Mouse (Mus musculus) heart, adult 2 months (tissue): ENCODE results near the gene Hist1h4b. TPM values are rescaled to one million over a fixed set of nuclear protein-coding genes. Genes with fewer than 3 reads are reported as not detected.
A peak's percentile ranks its signal among the peaks of the same experiment; 100 is the strongest.
"Not testable (repeated sequence)": the region's sequence is repeated elsewhere in the genome, so short reads cannot be mapped to it uniquely, and the experiment has no call there.

Experiments used
- DNase-seq, 2 experiments: peaks; one replicate each; pipeline ENCODE4 v3.0.0; 2021
- H3K27ac ChIP-seq: fragments of 200-600 bp; 2 replicates; pipeline ENCODE4 v1.8.1; 2022
- H3K27me3 ChIP-seq: fragments of 200-500 bp; 2 replicates; pipeline ENCODE4 v1.6.1; 2012; ENCODE audit warnings: mild to moderate bottlenecking, low read length, inconsistent platforms, mixed read lengths; ENCODE audit not compliant: control insufficient read depth, insufficient read depth
- H3K36me3 ChIP-seq: fragments of 200-500 bp; 2 replicates; pipeline ENCODE4 v1.6.1; 2012; ENCODE audit warnings: low read length, inconsistent platforms; ENCODE audit not compliant: control insufficient read depth, insufficient read depth
- H3K4me1 ChIP-seq: fragments of 200-500 bp; 2 replicates; pipeline ENCODE4 v1.6.1; 2011; ENCODE audit warnings: low read length; ENCODE audit not compliant: control insufficient read depth, insufficient read depth
- H3K4me3 ChIP-seq: fragments of 200-600 bp; 2 replicates; pipeline ENCODE4 v1.8.1; 2022
- H3K79me2 ChIP-seq: fragments of 200-500 bp; replicated peaks from 2 replicates; pipeline ENCODE4 v1.6.1; 2012; ENCODE audit warnings: mild to moderate bottlenecking, inconsistent platforms, low read length, moderate library complexity, mixed read lengths; ENCODE audit not compliant: control insufficient read depth, insufficient read depth
- H3K9ac ChIP-seq: fragments of 200-500 bp; 2 replicates; pipeline ENCODE4 v1.6.1; 2012; ENCODE audit warnings: low read depth, mild to moderate bottlenecking, control low read depth, inconsistent platforms, low read length, mixed read lengths
- CTCF ChIP-seq: fragments of 200-600 bp; IDR thresholded peaks from 2 replicates; pipeline ENCODE4 v1.8.1; 2022; ENCODE audit warnings: antibody characterized with exemption, mild to moderate bottlenecking, moderate library complexity
- EP300 ChIP-seq: fragments of 200-500 bp; IDR thresholded peaks from 2 replicates; pipeline ENCODE4 v1.6.1; 2011; ENCODE audit warnings: low read depth, low read length, control low read depth; ENCODE audit not compliant: insufficient read depth
- POLR2A ChIP-seq: fragments of 200-500 bp; IDR thresholded peaks from 2 replicates; pipeline ENCODE4 v1.6.1; 2011; ENCODE audit warnings: mild to moderate bottlenecking, low read depth, low read length, control low read depth; ENCODE audit not compliant: insufficient read depth
- WGBS: fragments of 180-500 bp; shearing (Covaris S2); methylation state at CpG from one replicate; pipeline ENCODE4 v1.1.7; 2018; 5-methylcytosine and 5-hydroxymethylcytosine counted together
- intact Hi-C: fragments of 180-260 bp; cut with DNase I; formaldehyde crosslinking; loops from one replicate; pipeline ENCODE4 v1.15.1; 2025
- polyA plus RNA-seq: library from polyadenylated mRNA; depleted of rRNA; stranded (reverse); fragments of >200 nt; gene quantifications from 2 replicates; pipeline ENCODE4 v1.2.3, GENCODE M21; 2012
- total RNA-seq, 2 experiments: library from RNA; stranded (reverse); gene quantifications; 2 replicates each; pipeline ENCODE4 v1.2.3; 2021

Gene Hist1h4b
- total and polyA plus RNA-seq, 3 experiments: 1.1 to 11.3 (median 4.9) TPM

- peak; percentile 69 to 73 for DNase-seq
- Histone ChIP-seq H3K27ac (peak within 1 kb of the TSS; percentile 76), H3K9ac (peak within 1 kb of the TSS; percentile 68), H3K4me3 (peak within 1 kb of the TSS; percentile 66)
- intact Hi-C loops: loop anchor here (5.0 to 10.0 kb wide), 2 partner anchors 340 to 397 kb away; partner anchors contain the start of genes Abt1 and Zfp322a
- TF ChIP-seq POLR2A: peak; percentile 76
- not testable (repeated sequence) for H3K36me3 ChIP-seq, H3K27me3 ChIP-seq, H3K4me1 ChIP-seq, H3K79me2 ChIP-seq
- WGBS: 1% methylated on average over 32 of the region's 52 CpGs
These were observed 5.3 kb downstream of the Hist1h4b start, which contains the start of gene Hist1h3a for GRCm38 (mm10) chr13:23761871-23762821. Gene Hist1h3a, minus strand, starts transcription at chr13:23762386.

DNA sequence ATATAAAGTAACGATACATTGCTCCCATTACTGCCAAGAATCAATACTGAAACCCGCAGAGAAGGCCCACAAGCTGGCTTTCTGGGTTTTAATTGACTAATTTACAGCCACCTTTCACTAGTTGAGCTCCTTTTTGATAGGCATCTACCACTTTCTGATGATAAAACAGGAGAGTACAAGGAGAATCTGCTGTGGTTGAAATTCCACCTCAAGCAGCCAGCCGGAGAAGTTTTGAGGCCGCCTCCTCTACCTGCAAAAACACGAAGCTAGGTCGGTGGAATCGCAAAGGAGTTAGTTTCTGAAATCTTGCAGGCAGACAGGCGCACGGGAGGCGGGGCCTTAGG is 6.4 kb downstream of the Hist1h4b start:
- Histone ChIP-seq H3K79me2 (no peaks in the 10 kb centered on the region), H3K36me3 (peaks cover 2% of the 10 kb centered on the region), H3K27me3 (no peaks in the 10 kb centered on the region), H3K4me3 (peak overlapping the region; percentile 66), H3K4me1 (no peaks in the 10 kb centered on the region), H3K9ac (no peak overlapping the region), H3K27ac (peak overlapping the region; percentile 30; the same call in 1 of the 2 replicates)
- DNase-seq: no peak
- intact Hi-C loops: loop anchor here (5.0 to 10.0 kb wide), 2 partner anchors 341 to 398 kb away; partner anchors contain the start of genes Abt1 and Zfp322a
- WGBS: 4% methylated on average over 10 of the region's 10 CpGs
- no peak for TF ChIP-seq EP300
- no peak for TF ChIP-seq CTCF
- no peak for TF ChIP-seq POLR2A

- intact Hi-C loops: loop anchor here (5.0 to 10.0 kb wide), 2 partner anchors 341 to 399 kb away; partner anchors contain the start of genes Abt1 and Zfp322a
- H3K36me3 ChIP-seq: peaks cover 2% of the 10 kb centered on the region
- H3K4me3 ChIP-seq: peak within 1 kb of the TSS; percentile 66
- TF ChIP-seq EP300 (no peak), POLR2A (peak; percentile 89), CTCF (no peak)
- DNase-seq: peak; percentile 80 to 86
- WGBS: 6% methylated on average over 34 of the region's 34 CpGs
- peak within 1 kb of the TSS; percentile 76 for H3K9ac ChIP-seq
- no peaks in the 10 kb centered on the region for H3K27me3 ChIP-seq
- H3K79me2 ChIP-seq: no peaks in the 10 kb centered on the region
- H3K27ac ChIP-seq: peak within 1 kb of the TSS; percentile 76
- no peaks in the 10 kb centered on the region for H3K4me1 ChIP-seq
These were observed 6.9 kb downstream of the Hist1h4b start, which contains the start of gene Hist1h1a for GRCm38 (mm10) chr13:23763586-23764323. Gene Hist1h1a, plus strand, starts transcription at chr13:23763666.

GRCm38 (mm10) chr13:23764324-23765171 is 7.7 kb downstream of the Hist1h4b start:
- H3K36me3 ChIP-seq: peaks cover 2% of the 10 kb centered on the region
- peaks cover 1% of the 10 kb centered on the region; the same call in 1 of the 2 replicates for H3K4me1 ChIP-seq
- no peak overlapping the region for H3K27ac ChIP-seq
- intact Hi-C loops: loop anchor here (5.0 to 10.0 kb wide), 2 partner anchors 342 to 400 kb away; partner anchors contain the start of genes Abt1 and Zfp322a
- WGBS: 60% methylated on average over 12 of the region's 12 CpGs
- no peaks in the 10 kb centered on the region for H3K27me3 ChIP-seq
- no peaks in the 10 kb centered on the region for H3K79me2 ChIP-seq
- no peak for DNase-seq
- no peak overlapping the region for H3K9ac ChIP-seq
- TF ChIP-seq EP300 (no peak), POLR2A (no peak), CTCF (no peak)
- H3K4me3 ChIP-seq: peak overlapping the region; percentile 66

- H3K4me1 ChIP-seq: peaks cover 1% of the 10 kb centered on the region; the same call in 1 of the 2 replicates
- no peak overlapping the region for H3K4me3 ChIP-seq
- intact Hi-C loops: loop anchor here (10.0 kb wide), 1 partner anchor 400 kb away; the partner anchor contains the start of gene Zfp322a
- H3K9ac ChIP-seq: no peak overlapping the region
- no peak for DNase-seq
- peaks cover 2% of the 10 kb centered on the region for H3K36me3 ChIP-seq
- no peaks in the 10 kb centered on the region for H3K27me3 ChIP-seq
- no peak overlapping the region for H3K27ac ChIP-seq
- no peak for TF ChIP-seq POLR2A
- TF ChIP-seq EP300: no peak
- TF ChIP-seq CTCF: no peak
- 76% methylated on average over 1 of the region's 1 CpGs for WGBS
- no peaks in the 10 kb centered on the region for H3K79me2 ChIP-seq
These were observed 8.3 kb downstream of the Hist1h4b start for GRCm38 (mm10) chr13:23765172-23765513.
